Mouse (Mus musculus) Patski (cell line): ENCODE results near the gene Maml3. TPM values are rescaled to one million over a fixed set of nuclear protein-coding genes. Genes with fewer than 3 reads are reported as not detected.
A peak's percentile ranks its signal among the peaks of the same experiment; 100 is the strongest.

Source experiments
- ATAC-seq: fragments of 100-300 bp; one replicate; pipeline ENCODE4 v1.8.0; 2021
- CTCF ChIA-PET: fragments of 350-600 bp; sonication (Branson Sonifier 250); formaldehyde crosslinking; loops from one replicate; lab custom pipeline; 2022; ENCODE audit warnings: inconsistent platforms; lab: Charles Lee
- POLR2A ChIA-PET: fragments of 350-600 bp; sonication (Branson Sonifier 250); formaldehyde crosslinking; loops from one replicate; lab custom pipeline; 2022; ENCODE audit warnings: antibody characterized with exemption, inconsistent platforms; lab: Charles Lee
- DNase-seq: peaks from one replicate; pipeline ENCODE4 v3.0.0-alpha.2; 2011; ENCODE audit warnings: low read depth, low spot score
- H3K27me3 ChIP-seq: fragments of 371-371 bp; one replicate; pipeline ENCODE4 v1.5.1; 2021
- CTCF ChIP-seq: fragments of 100-300 bp; IDR thresholded peaks from one replicate; pipeline ENCODE4 v1.5.1; 2021
- in situ Hi-C: fragments of 300-500 bp; cut with MboI; formaldehyde crosslinking; loops from 3 replicates; pipeline ENCODE4 v1.11.1; 2018; ENCODE audit warnings: low pct_unique_long_range_greater_than_20kb, mixed read lengths
- polyA plus RNA-seq: library from polyadenylated mRNA; unstranded; gene quantifications from one replicate; pipeline ENCODE4 v1.2.3, GENCODE M21; 2021

The Maml3 gene
- polyA plus RNA-seq, 1 experiment from 2014 or later, result 7.7 TPM

DNA sequence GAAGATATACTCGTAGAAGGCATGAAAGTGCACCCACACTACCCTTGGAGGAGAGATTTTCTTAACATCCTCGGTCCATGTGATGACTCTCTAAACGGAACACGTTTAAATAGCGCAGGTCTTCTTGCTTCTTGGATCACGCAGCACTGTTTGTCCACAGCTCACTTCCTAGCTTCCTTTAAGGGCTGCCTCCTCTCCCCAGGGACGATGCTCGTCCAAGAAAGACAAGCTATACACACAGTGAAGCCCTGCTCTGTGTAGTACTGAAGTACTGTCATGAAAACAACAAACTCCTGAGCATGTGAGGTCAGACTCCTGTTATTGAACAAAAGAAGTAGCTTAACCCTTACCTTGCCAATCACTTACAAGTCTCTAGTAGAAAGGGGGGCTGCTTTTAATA lies 192.7 kb downstream of the Maml3 start:
- DNase-seq (no peak), ATAC-seq (no peak)
- no peak for TF ChIP-seq CTCF
- ChIA-PET CTCF (interaction anchor here (1.2 to 2.7 kb wide), 5 partner anchors 38 to 188 kb away, joined by 3 to 8 read pairs (median 3); no protein-coding TSS in a partner anchor), POLR2A (no interaction called here)
- in situ Hi-C loops, result no loop called here
- no peaks in the 10 kb centered on the region for H3K27me3 ChIP-seq

DNA sequence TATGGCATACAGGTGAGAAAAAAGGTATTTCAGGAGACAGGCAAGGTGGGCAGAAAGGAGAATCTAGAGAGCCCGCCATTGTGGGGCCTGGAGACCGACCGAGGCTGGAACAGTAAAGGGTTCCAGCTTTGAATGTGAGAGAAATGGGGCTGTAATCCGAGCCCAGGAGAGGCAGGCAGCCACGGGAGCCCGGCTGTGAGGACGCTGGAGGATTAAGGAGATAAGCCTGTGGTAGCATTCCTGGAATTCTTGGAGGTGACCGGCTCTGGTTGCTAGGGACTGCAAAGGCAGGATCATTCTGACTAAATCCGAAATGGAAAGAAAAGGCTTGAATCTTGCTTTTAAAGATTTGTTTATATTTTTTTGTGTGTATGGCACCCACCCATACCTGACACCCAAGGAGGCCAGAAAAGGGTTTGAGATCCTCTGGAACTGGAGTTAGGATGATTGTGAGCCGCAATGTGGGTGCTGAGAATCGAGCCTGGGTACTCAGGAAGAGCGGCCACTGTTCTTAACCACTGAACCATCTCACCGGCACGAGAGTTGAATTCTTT lies 196.4 kb downstream of the Maml3 start:
- ATAC-seq (peak; percentile 89), DNase-seq (peak; percentile 95)
- TF ChIP-seq CTCF, result no peak
- H3K27me3 ChIP-seq, result no peaks in the 10 kb centered on the region
- POLR2A ChIA-PET, result interaction anchor here (0.6 to 1.9 kb wide), 4 partner anchors 12 to 196 kb away, joined by 3 to 6 read pairs (median 4); partner anchors contain the start of gene Maml3
- CTCF ChIA-PET, result interaction anchor here (1.3 kb wide), 1 partner anchor 46 kb away, joined by 4 read pairs; no protein-coding TSS in a partner anchor
- in situ Hi-C loops, result no loop called here

DNA sequence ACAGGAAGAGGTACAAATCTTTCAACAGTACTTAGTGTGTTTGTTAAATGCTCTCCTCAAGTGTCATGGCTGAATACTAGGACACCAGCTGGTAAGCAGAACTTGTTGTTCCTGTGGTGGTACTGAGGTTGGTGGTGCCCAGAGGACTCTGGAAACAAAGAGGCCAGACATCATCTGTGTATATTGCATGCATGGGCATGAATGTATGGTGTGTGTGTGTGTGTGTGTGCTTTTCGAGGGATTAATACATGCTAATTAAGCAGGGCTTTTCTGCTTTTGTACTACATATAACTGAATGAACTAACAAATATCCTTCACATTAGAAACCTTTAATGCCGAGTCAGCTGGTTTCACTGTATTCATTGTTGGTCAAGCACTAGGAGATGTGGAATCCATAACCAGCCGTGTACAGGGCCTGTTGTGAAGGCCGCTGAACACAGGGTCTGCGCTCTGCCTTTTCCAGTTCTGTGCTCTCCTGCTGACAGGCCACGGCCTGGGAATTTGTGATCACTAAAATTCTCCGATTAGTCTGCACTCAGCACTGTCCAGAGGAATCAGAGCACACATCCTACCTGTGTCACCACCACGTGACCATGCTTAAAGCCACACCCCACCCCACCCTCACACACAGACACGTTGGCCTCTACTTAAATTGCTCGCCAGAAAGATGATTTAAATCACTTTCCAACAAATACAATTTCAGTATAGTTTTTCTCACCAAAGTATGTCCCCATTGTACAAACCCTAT lies 197.6 kb downstream of the Maml3 start:
- H3K27me3 ChIP-seq, result no peaks in the 10 kb centered on the region
- DNase-seq (no peak), ATAC-seq (no peak)
- CTCF ChIA-PET, result interaction anchor here (1.1 kb wide), 1 partner anchor 31 kb away, joined by 3 read pairs; no protein-coding TSS in a partner anchor
- in situ Hi-C loops, result no loop called here
- no peak for TF ChIP-seq CTCF
- POLR2A ChIA-PET, result interaction anchor here (0.6 to 1.0 kb wide), 3 partner anchors 181 to 198 kb away, joined by 4 read pairs; partner anchors contain the start of gene Maml3

DNA sequence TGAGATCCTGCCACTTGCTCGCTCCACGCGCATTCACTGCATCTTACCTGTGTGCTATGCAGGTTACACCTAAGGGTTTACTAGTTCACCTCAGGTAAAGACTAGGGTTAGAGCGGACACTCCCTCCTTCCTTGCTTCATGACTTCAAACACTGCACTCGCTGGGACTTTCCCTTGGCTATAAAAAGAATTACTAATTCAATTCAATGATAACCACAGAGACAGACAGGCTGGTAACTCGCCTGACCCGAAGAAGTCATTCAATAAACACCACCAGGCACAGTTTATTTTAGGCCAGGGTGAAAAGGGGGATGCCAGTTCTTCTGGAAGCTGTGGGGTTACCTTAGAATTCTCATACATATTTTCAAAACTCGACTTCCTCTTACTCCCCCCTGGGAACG lies 199.0 kb downstream of the Maml3 start:
- DNase-seq, result no peak
- no peaks in the 10 kb centered on the region for H3K27me3 ChIP-seq
- no peak for TF ChIP-seq CTCF
- in situ Hi-C loops, result no loop called here
- CTCF ChIA-PET, result no interaction called here
- POLR2A ChIA-PET, result no interaction called here
- ATAC-seq, result no peak

DNA sequence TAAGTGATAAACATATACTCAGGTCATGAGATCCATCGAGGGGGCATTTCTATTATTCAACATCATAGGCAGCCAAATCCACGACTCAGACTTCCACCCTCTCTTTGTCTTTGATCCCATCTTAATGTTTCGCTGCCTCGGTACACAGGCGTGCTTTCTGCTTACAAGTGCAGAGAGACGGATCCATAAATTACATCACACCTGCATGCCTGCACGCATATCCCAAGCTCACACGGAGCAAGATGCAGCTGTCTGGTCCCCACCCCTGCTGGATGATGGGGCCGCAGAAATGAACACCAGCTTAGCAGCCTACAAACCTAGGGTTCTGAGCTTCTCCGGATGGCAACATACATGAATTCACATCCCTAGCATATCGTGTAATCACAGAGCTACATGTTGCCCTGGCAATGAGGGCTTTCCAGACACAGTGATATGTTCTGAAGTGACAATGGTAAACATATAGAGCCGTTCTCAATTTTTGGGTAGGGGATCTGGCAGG lies 200.5 kb downstream of the Maml3 start:
- no peak for TF ChIP-seq CTCF
- DNase-seq (no peak), ATAC-seq (no peak)
- in situ Hi-C loops, result no loop called here
- no peaks in the 10 kb centered on the region for H3K27me3 ChIP-seq
- POLR2A ChIA-PET, result no interaction called here
- CTCF ChIA-PET, result no interaction called here

DNA sequence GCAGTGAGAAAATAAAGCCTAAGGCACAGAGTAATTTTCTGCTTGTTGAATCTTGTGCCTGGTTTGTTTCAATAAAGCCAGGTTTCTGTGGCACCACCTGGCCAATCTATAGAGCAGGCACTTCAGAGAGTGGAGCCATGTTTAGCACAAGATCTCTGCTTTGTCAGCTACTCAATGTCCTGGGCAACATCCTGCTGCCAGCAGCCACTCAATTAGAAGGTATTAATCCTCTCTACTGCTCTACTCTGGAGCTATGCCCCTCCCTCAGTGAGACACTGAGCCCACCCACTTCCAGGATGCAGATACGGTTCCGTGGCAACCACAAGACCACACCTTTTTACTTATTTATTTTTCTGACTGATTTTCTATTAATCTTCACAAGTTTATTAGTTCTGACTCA lies 203.7 kb downstream of the Maml3 start:
- POLR2A ChIA-PET, result no interaction called here
- TF ChIP-seq CTCF, result no peak

DNA sequence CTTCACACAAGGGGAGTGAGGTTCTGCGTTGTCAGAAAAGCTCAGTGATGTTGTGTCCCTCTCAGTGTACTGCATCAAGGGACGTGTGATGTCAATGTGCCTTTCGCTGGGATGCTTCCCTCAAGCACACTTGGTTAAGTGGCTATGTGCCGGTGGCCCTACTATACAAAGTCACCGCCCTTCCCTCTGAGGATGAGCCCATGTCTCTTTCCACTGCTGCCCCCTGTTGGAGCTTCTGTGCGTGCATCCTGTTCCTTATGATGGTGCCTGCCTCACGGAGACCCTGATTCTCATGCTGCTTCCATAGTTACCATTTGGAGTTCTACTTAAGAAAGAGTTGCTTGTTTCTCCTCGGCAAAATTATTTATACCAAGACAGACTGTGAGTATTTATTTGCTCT lies 210.4 kb downstream of the Maml3 start:
- H3K27me3 ChIP-seq, result no peaks in the 10 kb centered on the region
- no peak for DNase-seq
- TF ChIP-seq CTCF, result no peak
- ChIA-PET POLR2A (no interaction called here), CTCF (interaction anchor here (1.2 to 1.4 kb wide), 2 partner anchors 15 to 53 kb away, joined by 3 read pairs; no protein-coding TSS in a partner anchor)
- in situ Hi-C loops, result no loop called here
- ATAC-seq, result no peak

More for the DNA sequence above, 203.7 kb downstream of the Maml3 start:
- in situ Hi-C loops, result no loop called here
- CTCF ChIA-PET, result interaction anchor here (1.2 kb wide), 1 partner anchor 14 kb away, joined by 3 read pairs; no protein-coding TSS in a partner anchor
- no peaks in the 10 kb centered on the region for H3K27me3 ChIP-seq
- ATAC-seq, result no peak
- no peak for DNase-seq

DNA sequence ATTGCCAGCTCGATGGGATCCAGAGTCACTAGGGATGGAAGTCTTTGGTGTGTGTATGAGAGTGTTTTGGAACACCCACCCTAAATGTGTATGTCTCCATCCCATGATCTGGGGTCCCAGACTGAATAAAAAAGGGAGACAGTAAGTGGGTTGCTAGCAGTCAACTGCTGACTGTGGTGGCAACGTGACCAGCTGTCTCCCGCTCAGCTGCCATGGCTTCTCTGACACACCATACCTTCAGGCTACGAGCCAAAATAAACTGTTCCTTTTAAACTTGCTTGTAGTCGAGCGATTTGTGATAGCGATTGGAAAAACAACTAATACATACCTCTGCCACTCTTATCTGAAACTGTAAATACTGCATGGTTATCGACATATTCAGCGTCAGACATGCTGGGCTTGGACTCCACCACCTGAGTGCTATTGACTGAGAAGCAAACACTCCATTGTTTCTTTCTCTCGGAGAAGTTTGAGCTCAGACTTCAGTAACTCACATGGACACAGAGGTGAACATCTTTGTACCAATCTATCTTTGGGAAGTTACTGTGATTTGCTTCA lies 213.2 kb downstream of the Maml3 start:
- in situ Hi-C loops, result no loop called here
- no peak for ATAC-seq

DNA sequence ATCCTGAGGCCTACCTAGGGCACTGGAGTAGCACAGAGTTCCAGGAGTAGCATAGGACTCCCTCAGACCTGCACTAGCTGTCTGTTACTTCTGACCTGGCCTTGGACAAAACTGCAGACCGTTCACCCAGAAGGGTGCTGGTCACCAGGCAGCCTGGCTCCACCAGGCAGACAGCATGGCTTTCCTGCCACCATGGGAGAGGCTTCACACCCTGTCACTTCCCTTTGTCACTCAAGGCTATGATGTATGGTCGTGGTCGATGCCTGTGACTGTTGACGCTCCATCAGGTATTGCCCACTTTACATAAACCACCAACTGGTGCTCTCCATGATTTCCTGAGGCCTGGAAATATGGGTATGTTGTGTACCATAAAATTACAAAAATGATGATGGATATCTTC lies 214.7 kb downstream of the Maml3 start:
- DNase-seq, result no peak
- no peak for ATAC-seq
- in situ Hi-C loops, result no loop called here
- ChIA-PET CTCF (interaction anchor here (0.9 kb wide), 1 partner anchor 14 kb away, joined by 3 read pairs; no protein-coding TSS in a partner anchor), POLR2A (interaction anchor here (0.5 kb wide), 1 partner anchor 17 kb away, joined by 5 read pairs; no protein-coding TSS in a partner anchor)
- H3K27me3 ChIP-seq, result no peaks in the 10 kb centered on the region
- TF ChIP-seq CTCF, result no peak

More for the DNA sequence above, 213.2 kb downstream of the Maml3 start:
- ChIA-PET CTCF (interaction anchor here (3.3 kb wide), 1 partner anchor 18 kb away, joined by 10 read pairs; no protein-coding TSS in a partner anchor), POLR2A (no interaction called here)
- no peaks in the 10 kb centered on the region for H3K27me3 ChIP-seq
- TF ChIP-seq CTCF, result no peak
- DNase-seq, result no peak

DNA sequence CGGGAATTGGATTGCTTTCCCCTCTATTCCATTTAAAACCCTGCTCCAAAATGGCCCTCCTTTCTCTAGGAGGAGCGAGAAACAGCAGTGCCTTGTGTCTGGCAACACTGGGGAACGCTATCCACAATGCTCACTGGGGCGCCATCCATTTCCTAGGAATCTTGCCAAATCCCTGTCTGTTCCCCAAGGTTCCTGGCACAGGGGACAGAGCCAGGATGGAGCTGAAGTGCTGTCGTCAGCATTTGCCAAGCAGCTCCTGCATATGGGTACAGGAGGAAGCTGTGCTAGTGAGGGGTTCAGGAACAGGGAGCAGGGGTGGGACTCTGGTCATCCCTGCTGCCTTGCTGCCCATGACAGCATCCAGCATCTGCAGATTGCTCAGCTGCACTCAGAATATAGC lies 215.1 kb downstream of the Maml3 start:
- no peak for DNase-seq
- CTCF ChIA-PET, result interaction anchor here (0.9 to 1.5 kb wide), 2 partner anchors 13 to 16 kb away, joined by 3 to 4 read pairs; no protein-coding TSS in a partner anchor

More for the DNA sequence above, 215.1 kb downstream of the Maml3 start:
- ATAC-seq, result no peak
- POLR2A ChIA-PET, result interaction anchor here (0.5 kb wide), 1 partner anchor 17 kb away, joined by 5 read pairs; no protein-coding TSS in a partner anchor
- in situ Hi-C loops, result no loop called here
- no peak for TF ChIP-seq CTCF
- H3K27me3 ChIP-seq, result no peaks in the 10 kb centered on the region
